Mouse (Mus musculus): ENCODE data around the gene Gm26938. TPM values are rescaled to one million over a fixed set of nuclear protein-coding genes. Genes with fewer than 3 reads are reported as not detected.

The Gm26938 gene
- total RNA-seq, 2 experiments from 2014 or later = not detected

Other genes starting within 250 kb of the Gm26938 start
- 9.0 and 11.1 TPM in 2 replicates for gene Micall2, start 90.1 kb downstream of the Gm26938 start, total RNA-seq (2015; ENCODE audit: low replicate concordance)
- gene Micall2, start 90.1 kb downstream of the Gm26938 start, total RNA-seq (2017; ENCODE audit: low replicate concordance) = 12.2 and 21.9 TPM in 2 replicates
- gene Ints1, start 50.7 kb downstream of the Gm26938 start, total RNA-seq (2015; ENCODE audit: low replicate concordance) = 21.3 and 30.7 TPM in 2 replicates
- 10.9 and 28.0 TPM in 2 replicates for gene Ints1, start 50.7 kb downstream of the Gm26938 start, total RNA-seq (2017; ENCODE audit: low replicate concordance)
- gene Mafk, start 34.9 kb downstream of the Gm26938 start, total RNA-seq (2015; ENCODE audit: low replicate concordance) = 72.4 and 83.0 TPM in 2 replicates
- 147 and 218 TPM in 2 replicates for gene Mafk, start 34.9 kb downstream of the Gm26938 start, total RNA-seq (2017; ENCODE audit: low replicate concordance)
- gene Tmem184a, start 6.5 kb downstream of the Gm26938 start, total RNA-seq (2015; ENCODE audit: low replicate concordance) = not detected in 2 replicates
- 0.14 TPM in 1 of 2 replicates, not detected in the other for gene Tmem184a, start 6.5 kb downstream of the Gm26938 start, total RNA-seq (2017; ENCODE audit: low replicate concordance)
- 4.0 and 6.0 TPM in 2 replicates for gene Psmg3, start 478 bp upstream of the Gm26938 start, total RNA-seq (2015; ENCODE audit: low replicate concordance)
- gene Psmg3, start 478 bp upstream of the Gm26938 start, total RNA-seq (2017; ENCODE audit: low replicate concordance) = 4.3 and 6.1 TPM in 2 replicates
- gene Elfn1, start 81.5 kb upstream of the Gm26938 start, total RNA-seq (2015; ENCODE audit: low replicate concordance) = not detected in 2 replicates
- gene Elfn1, start 81.5 kb upstream of the Gm26938 start, total RNA-seq (2017; ENCODE audit: low replicate concordance) = not detected in 2 replicates

Data from erythroblast, adult 5-6 weeks (primary cell).